Mouse (Mus musculus) small intestine, adult 2 months (tissue): ENCODE measurements around the gene Rapgef2. TPM values are rescaled to one million over a fixed set of nuclear protein-coding genes. Genes with fewer than 3 reads are reported as not detected.

Experiments used
- H3K27ac ChIP-seq: fragments of 200-500 bp; 2 replicates; pipeline ENCODE4 v1.5.1; 2012; ENCODE audit warnings: low read depth, low read length, control low read depth, inconsistent platforms; ENCODE audit not compliant: insufficient read depth
- H3K27me3 ChIP-seq: fragments of 200-500 bp; 2 replicates; pipeline ENCODE4 v1.6.1; 2012; ENCODE audit warnings: mild to moderate bottlenecking, moderate library complexity, low read length, inconsistent platforms; ENCODE audit not compliant: control insufficient read depth, insufficient read depth
- H3K36me3 ChIP-seq: fragments of 200-500 bp; 2 replicates; pipeline ENCODE4 v1.6.1; 2012; ENCODE audit warnings: mild to moderate bottlenecking, low read length, control low read depth, inconsistent platforms; ENCODE audit not compliant: control insufficient read depth, insufficient read depth
- H3K4me1 ChIP-seq: fragments of 200-500 bp; 2 replicates; pipeline ENCODE4 v1.6.1; 2012; ENCODE audit warnings: low read length, inconsistent platforms, mixed read lengths; ENCODE audit not compliant: control insufficient read depth, insufficient read depth, insufficient read length
- H3K4me3 ChIP-seq: fragments of 200-500 bp; 2 replicates; pipeline ENCODE4 v1.5.1; 2012; ENCODE audit warnings: low read depth, mild to moderate bottlenecking, control low read depth, inconsistent platforms, low read length, moderate library complexity
- CTCF ChIP-seq: fragments of 200-500 bp; IDR thresholded peaks from 2 replicates; pipeline ENCODE4 v1.5.1; 2012; ENCODE audit warnings: low read depth, mild to moderate bottlenecking, control low read depth, inconsistent platforms, low read length, moderate library complexity, mixed read lengths; ENCODE audit not compliant: insufficient replicate concordance, insufficient read length; ENCODE audit errors: extremely low read depth
- POLR2A ChIP-seq: fragments of 200-500 bp; IDR thresholded peaks from 2 replicates; pipeline ENCODE4 v1.6.1; 2012; ENCODE audit warnings: low read depth, mild to moderate bottlenecking, control low read depth, inconsistent platforms, low read length, moderate library complexity
- WGBS: fragments of 180-500 bp; shearing (Covaris S2); methylation state at CpG from one replicate; pipeline ENCODE4 v1.1.7; 2018; 5-methylcytosine and 5-hydroxymethylcytosine counted together
- polyA plus RNA-seq: library from polyadenylated mRNA; depleted of rRNA; stranded (reverse); fragments of >200 nt; gene quantifications from 2 replicates; pipeline ENCODE4 v1.2.3, GENCODE M21; 2012

Rapgef2 gene
- polyA plus RNA-seq, 1 experiment: 8.5 TPM

- H3K4me1 ChIP-seq: peaks cover 10% of the 10 kb centered on the region; the same call in 1 of the 2 replicates
- no peak for TF ChIP-seq CTCF
- TF ChIP-seq POLR2A: no peak
- H3K27ac ChIP-seq: no peak overlapping the region
- H3K4me3 ChIP-seq: no peak overlapping the region
- H3K27me3 ChIP-seq: no peaks in the 10 kb centered on the region
- 71% methylated on average over 2 of the region's 2 CpGs for WGBS
- H3K36me3 ChIP-seq: no peaks in the 10 kb centered on the region
These were observed 3.3 kb downstream of the Rapgef2 start for GRCm38 (mm10) chr3:79283031-79283430.

- no peaks in the 10 kb centered on the region for H3K36me3 ChIP-seq
- no peak for TF ChIP-seq POLR2A
- no peak for TF ChIP-seq CTCF
- 91% methylated on average over 11 of the region's 11 CpGs for WGBS
- H3K27ac ChIP-seq: no peak overlapping the region
- H3K4me1 ChIP-seq: no peaks in the 10 kb centered on the region
- no peak overlapping the region for H3K4me3 ChIP-seq
- H3K27me3 ChIP-seq: no peaks in the 10 kb centered on the region
These were observed 10.3 kb downstream of the Rapgef2 start for GRCm38 (mm10) chr3:79275856-79276645.

- no peaks in the 10 kb centered on the region for H3K36me3 ChIP-seq
- TF ChIP-seq CTCF (no peak), POLR2A (no peak)
- H3K27ac ChIP-seq: no peak overlapping the region
- H3K4me1 ChIP-seq: no peaks in the 10 kb centered on the region
- 46% methylated on average over 1 of the region's 1 CpGs for WGBS
- no peaks in the 10 kb centered on the region for H3K27me3 ChIP-seq
- no peak overlapping the region for H3K4me3 ChIP-seq
These were observed 13.0 kb downstream of the Rapgef2 start for GRCm38 (mm10) chr3:79273350-79273749.

GRCm38 (mm10) chr3:79272939-79273338 lies 13.4 kb downstream of the Rapgef2 start:
- Histone ChIP-seq H3K4me1 (no peaks in the 10 kb centered on the region), H3K4me3 (no peak overlapping the region), H3K36me3 (no peaks in the 10 kb centered on the region), H3K27ac (no peak overlapping the region), H3K27me3 (no peaks in the 10 kb centered on the region)
- 71% methylated on average over 4 of the region's 4 CpGs for WGBS
- TF ChIP-seq CTCF: no peak
- no peak for TF ChIP-seq POLR2A

- WGBS: 75% methylated on average over 12 of the region's 12 CpGs
- no peak overlapping the region for H3K4me3 ChIP-seq
- H3K27ac ChIP-seq: no peak overlapping the region
- H3K4me1 ChIP-seq: no peaks in the 10 kb centered on the region
- TF ChIP-seq CTCF (no peak), POLR2A (no peak)
- H3K36me3 ChIP-seq: no peaks in the 10 kb centered on the region
- no peaks in the 10 kb centered on the region for H3K27me3 ChIP-seq
These were observed 15.2 kb downstream of the Rapgef2 start for GRCm38 (mm10) chr3:79270980-79271555.

- no peaks in the 10 kb centered on the region for H3K4me1 ChIP-seq
- TF ChIP-seq POLR2A (no peak), CTCF (no peak)
- no peak overlapping the region for H3K4me3 ChIP-seq
- no peaks in the 10 kb centered on the region for H3K36me3 ChIP-seq
- no peaks in the 10 kb centered on the region for H3K27me3 ChIP-seq
- no peak overlapping the region for H3K27ac ChIP-seq
- 93% methylated on average over 8 of the region's 8 CpGs for WGBS
These were observed 16.4 kb downstream of the Rapgef2 start for GRCm38 (mm10) chr3:79269872-79270271.

GRCm38 (mm10) chr3:79266976-79267375 lies 19.3 kb downstream of the Rapgef2 start:
- 88% methylated on average over 6 of the region's 6 CpGs for WGBS
- no peaks in the 10 kb centered on the region; the same call in 1 of the 2 replicates for H3K36me3 ChIP-seq
- no peaks in the 10 kb centered on the region for H3K27me3 ChIP-seq
- TF ChIP-seq CTCF (no peak), POLR2A (no peak)
- peaks cover 2% of the 10 kb centered on the region; the same call in 1 of the 2 replicates for H3K4me1 ChIP-seq
- no peak overlapping the region for H3K27ac ChIP-seq
- no peak overlapping the region for H3K4me3 ChIP-seq
